Mouse (Mus musculus) layer of hippocampus, adult 9-10 months (tissue): ENCODE results near the gene Swi5.

ENCODE experiments used
- DNase-seq: peaks from one replicate; pipeline ENCODE4 v3.0.0; 2022; ENCODE audit warnings: low spot score

Gene Swi5

GRCm38 (mm10) chr2:32259657-32260417 is 28.0 kb downstream of the Swi5 start, which contains the start of gene Uck1:
Gene Uck1 (minus strand): TSS chr2:32260159.
- DNase-seq, result peak; percentile 73

GRCm38 (mm10) chr2:32258887-32259533 is 28.9 kb downstream of the Swi5 start:
- no peak for DNase-seq

GRCm38 (mm10) chr2:32256273-32256672 is 31.6 kb downstream of the Swi5 start:
- no peak for DNase-seq

GRCm38 (mm10) chr2:32254563-32254962 is 33.3 kb downstream of the Swi5 start:
- DNase-seq, result no peak

- DNase-seq, result no peak
These were observed 34.5 kb downstream of the Swi5 start for GRCm38 (mm10) chr2:32253352-32253751.

GRCm38 (mm10) chr2:32252658-32253057 is 35.2 kb downstream of the Swi5 start:
- DNase-seq, result no peak

- no peak for DNase-seq
These were observed 35.9 kb downstream of the Swi5 start for GRCm38 (mm10) chr2:32251791-32252527.

- DNase-seq, result no peak
These were observed 39.2 kb downstream of the Swi5 start for GRCm38 (mm10) chr2:32248377-32249361.

- DNase-seq, result no peak
These were observed 41.1 kb downstream of the Swi5 start for GRCm38 (mm10) chr2:32246741-32247140.

- no peak for DNase-seq
These were observed 44.9 kb downstream of the Swi5 start for GRCm38 (mm10) chr2:32242986-32243385.

GRCm38 (mm10) chr2:32240591-32240990 is 47.3 kb downstream of the Swi5 start:
- DNase-seq, result no peak

GRCm38 (mm10) chr2:32238708-32239435 is 49.0 kb downstream of the Swi5 start:
- DNase-seq, result no peak

- no peak for DNase-seq
These were observed 50.3 kb downstream of the Swi5 start for GRCm38 (mm10) chr2:32237571-32237970.

GRCm38 (mm10) chr2:32236760-32237487 is 51.0 kb downstream of the Swi5 start:
- DNase-seq, result peak; percentile 20

GRCm38 (mm10) chr2:32235886-32236759 is 51.8 kb downstream of the Swi5 start, which contains the start of gene Pomt1:
Gene Pomt1 (plus strand): TSS chr2:32236590.
- DNase-seq, result peak; percentile 66

- DNase-seq, result no peak
These were observed 52.4 kb downstream of the Swi5 start for GRCm38 (mm10) chr2:32235433-32235832.
